Mouse (Mus musculus) brown adipose tissue, adult 24 weeks (tissue): Measurements from ENCODE around the gene Col23a1. TPM values are rescaled to one million over a fixed set of nuclear protein-coding genes. Genes with fewer than 3 reads are reported as not detected.
"Not testable (repeated sequence)": the region's sequence is repeated elsewhere in the genome, so short reads cannot be mapped to it uniquely, and the experiment has no call there.

Experiments used
- H3K27ac ChIP-seq: fragments of 200-500 bp; replicated peaks from 2 replicates; pipeline ENCODE4 v1.5.1; 2012; ENCODE audit warnings: low read depth, mild to moderate bottlenecking, low read length
- H3K4me1 ChIP-seq: fragments of 200-500 bp; 2 replicates; pipeline ENCODE4 v1.6.1; 2012; ENCODE audit warnings: low read length, mixed read lengths; ENCODE audit not compliant: control insufficient read depth, insufficient read depth, insufficient read length
- H3K4me3 ChIP-seq: fragments of 200-500 bp; 2 replicates; pipeline ENCODE4 v1.5.1; 2012; ENCODE audit warnings: low read depth, mild to moderate bottlenecking, low read length, moderate library complexity; ENCODE audit not compliant: insufficient read depth
- polyA plus RNA-seq: library from polyadenylated mRNA; stranded (reverse); fragments of >200 nt; gene quantifications from 2 replicates; pipeline ENCODE4 v1.2.4, GENCODE M21; 2012; ENCODE audit not compliant: missing spikeins, insufficient read depth, insufficient read length

Gene Col23a1
- polyA plus RNA-seq, 1 experiment = 2.3 TPM

- peaks cover 2% of the 10 kb centered on the region for H3K4me1 ChIP-seq
- H3K27ac ChIP-seq = peak within 1 kb of the TSS; percentile 5; the same call in 1 of the 2 replicates
- peak within 1 kb of the TSS; percentile 75 for H3K4me3 ChIP-seq
These were observed 329.8 kb downstream of the Col23a1 start, which contains the start of gene Nhp2 for GRCm38 (mm10) chr11:51619409-51620060. Gene Nhp2, plus strand, starts transcription at chr11:51619735.

DNA sequence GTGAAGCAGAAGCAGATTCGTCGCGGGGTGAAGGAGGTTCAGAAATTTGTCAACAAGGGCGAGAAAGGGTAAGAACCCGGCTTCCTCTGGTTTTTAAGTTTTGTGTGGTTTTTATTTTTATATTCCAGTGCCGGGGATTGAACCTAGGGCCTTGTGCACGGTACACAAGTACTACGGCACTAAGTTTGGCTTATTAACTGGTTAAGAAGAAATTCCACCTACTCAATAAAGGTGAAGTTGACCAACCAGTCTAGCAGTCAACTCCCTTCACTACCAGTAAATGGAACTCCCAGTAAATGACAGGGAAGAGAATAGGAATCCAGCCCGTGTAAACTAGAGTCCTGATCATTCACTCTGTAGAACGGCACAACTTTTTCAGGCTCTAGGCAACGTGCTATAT lies 330.4 kb downstream of the Col23a1 start:
- Histone ChIP-seq H3K4me3 (peak overlapping the region; percentile 75), H3K27ac (no peak overlapping the region), H3K4me1 (peaks cover 2% of the 10 kb centered on the region; the same call in 1 of the 2 replicates)

DNA sequence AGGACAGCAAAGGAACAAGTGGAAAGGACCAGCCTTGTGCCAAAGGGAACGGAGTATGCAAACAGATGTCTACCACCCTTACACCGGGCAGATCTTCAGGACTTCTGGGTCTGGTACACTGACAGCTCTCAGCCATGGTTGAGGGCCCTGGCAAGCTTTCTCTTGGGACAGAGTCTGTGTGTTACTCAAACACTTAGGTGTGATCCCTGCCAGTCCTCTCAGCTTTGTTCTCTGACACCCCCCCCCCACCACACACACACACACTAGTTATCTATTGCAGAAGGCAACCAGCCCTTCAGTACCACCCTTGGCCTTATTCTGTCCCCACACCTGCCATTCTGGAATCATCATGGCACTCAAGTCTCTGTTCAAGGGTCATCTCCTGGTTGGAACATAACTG lies 332.1 kb downstream of the Col23a1 start:
- no peak overlapping the region for H3K27ac ChIP-seq

GRCm38 (mm10) chr11:51622971-51623491 lies 333.3 kb downstream of the Col23a1 start:
- no peak overlapping the region for H3K27ac ChIP-seq
- H3K4me1 ChIP-seq = peaks cover 2% of the 10 kb centered on the region; the same call in 1 of the 2 replicates
- no peak overlapping the region for H3K4me3 ChIP-seq

More for the DNA sequence above, 332.1 kb downstream of the Col23a1 start:
- peaks cover 2% of the 10 kb centered on the region; the same call in 1 of the 2 replicates for H3K4me1 ChIP-seq
- H3K4me3 ChIP-seq = no peak overlapping the region

DNA sequence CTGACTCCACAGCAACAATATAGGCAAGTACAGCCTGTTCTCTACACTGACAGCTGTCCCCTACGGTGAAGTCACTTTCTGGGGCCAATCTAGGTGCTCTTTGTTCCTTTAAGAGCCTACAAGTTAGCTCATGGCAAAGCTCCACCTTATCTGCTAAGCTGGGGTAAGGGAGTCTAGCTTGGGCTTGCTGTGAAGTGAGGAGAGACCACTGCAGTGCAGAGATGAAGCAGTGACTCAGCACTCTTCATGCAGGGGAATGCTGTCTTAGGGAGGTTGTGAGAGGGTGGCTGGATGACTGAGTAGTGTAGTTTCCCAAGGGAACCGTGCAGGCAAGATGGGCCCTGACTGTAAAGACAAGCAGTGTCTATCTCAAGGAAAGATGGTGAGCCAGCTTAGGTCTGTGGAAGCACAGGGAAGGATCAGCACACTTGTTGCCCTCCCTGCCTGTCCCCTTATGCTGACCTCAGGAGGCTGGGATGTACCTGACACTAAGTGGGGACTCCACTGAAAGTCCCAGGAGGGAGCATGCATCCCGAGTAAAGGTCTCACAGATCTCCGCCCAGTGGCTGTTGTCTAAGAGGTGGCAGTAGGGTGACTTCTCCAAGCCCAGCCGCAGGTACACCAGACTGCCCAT lies 335.6 kb downstream of the Col23a1 start:
- Histone ChIP-seq H3K4me3 (no peak overlapping the region), H3K27ac (no peak overlapping the region), H3K4me1 (no peaks in the 10 kb centered on the region)

DNA sequence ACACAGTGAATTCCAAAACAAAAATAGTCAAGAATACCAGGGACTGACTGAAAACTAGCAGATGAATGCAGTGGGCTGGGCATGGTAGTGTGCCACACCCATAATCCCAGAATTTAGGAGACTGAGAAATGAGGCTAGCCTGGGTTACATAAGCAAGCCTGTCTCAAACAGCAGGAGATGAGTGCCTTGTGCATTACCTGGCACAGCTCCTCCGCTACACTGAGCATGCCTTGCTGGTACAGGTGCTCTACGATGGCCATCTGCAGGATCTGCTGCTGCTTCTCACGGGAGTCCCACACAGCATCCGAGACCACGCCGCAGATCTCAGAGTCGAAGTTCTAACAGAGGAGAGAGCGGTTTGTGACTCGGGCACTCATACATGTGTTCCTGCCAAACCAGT lies 337.7 kb downstream of the Col23a1 start:
- Histone ChIP-seq H3K27ac (no peak overlapping the region), H3K4me1 (peaks cover 5% of the 10 kb centered on the region), H3K4me3 (no peak overlapping the region)

DNA sequence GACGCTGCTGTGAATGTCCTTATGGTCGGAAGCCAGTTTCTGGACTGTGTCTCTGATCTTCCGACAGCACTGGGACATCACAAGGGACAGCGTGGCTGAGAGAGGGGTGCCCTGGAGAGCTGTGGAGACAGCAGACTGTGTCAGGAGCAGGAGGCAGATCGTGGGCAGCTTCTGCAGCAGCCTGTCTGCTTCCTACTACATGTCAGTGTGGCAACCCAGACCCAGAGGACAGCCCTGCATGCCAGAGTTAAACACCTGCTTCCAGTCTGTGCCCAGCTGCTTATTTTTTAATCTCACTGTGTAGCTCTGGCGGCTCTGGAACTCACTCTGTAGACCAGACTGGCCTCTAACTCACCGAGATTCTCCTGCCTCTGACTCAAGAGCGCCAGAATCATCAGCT lies 338.2 kb downstream of the Col23a1 start:
- Histone ChIP-seq H3K27ac (no peak overlapping the region), H3K4me1 (peaks cover 8% of the 10 kb centered on the region), H3K4me3 (no peak overlapping the region)

DNA sequence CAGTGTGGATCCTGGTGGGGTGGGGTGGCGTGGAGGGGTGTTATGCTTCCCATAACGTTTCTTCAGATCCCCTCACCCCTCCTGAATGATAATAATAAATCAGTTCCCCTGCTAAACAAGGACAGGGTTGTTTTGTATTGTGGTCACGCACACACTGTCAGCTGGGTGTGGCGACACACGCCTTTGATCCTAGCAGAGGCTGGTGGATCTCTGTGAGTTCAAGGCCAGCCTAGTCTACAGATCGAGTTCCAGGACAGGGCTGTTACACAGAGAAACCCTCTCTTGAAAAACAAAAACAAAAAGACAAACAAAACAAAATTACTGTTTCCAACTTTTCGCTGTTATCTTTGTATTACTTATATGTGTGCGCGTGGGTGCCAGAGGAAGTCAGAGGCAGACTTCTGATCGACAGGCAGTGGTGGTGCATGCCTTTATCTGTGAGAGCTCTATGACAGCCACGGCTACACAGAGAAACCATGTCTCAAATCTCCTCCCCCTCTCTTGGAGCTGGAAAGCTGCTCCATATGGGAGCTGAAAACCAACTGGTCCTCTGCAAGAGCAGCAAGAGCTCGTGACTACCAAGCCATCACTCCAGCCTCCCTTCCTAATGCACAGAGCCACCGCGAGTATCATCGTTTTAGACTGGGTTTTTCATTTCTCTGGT lies 340.1 kb downstream of the Col23a1 start:
- Histone ChIP-seq H3K4me1 (peaks cover 9% of the 10 kb centered on the region), H3K4me3 (no peak overlapping the region), H3K27ac (no peak overlapping the region)

DNA sequence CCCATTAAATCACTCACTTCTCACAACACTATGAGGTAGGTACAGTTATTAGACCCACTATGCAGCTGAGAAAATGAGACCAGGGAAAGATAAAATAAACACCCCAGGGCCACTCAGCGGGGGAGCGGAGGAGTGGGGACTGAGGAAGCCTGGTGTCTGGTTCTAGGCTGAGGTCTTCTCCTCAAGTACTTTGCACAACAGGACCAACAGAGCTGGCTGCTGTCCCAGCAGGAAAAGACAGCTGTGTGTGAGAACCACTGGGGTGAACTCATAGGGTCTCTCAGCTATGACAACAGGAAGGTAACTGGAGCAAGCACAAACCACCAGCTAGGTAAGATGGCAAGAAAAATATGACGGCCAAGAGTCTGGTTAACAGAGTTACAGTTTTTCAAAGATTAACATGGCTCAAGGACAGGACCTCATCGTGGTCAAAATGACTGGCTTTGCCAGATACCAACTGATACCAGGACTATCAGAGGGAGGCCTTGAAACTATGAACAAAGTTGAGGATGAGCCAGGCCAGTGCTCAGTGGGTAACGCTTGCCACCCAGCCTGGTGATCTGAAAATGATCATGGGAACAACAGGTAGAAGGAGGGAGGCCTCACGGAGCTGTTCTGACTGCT lies 342.5 kb downstream of the Col23a1 start:
- H3K27ac ChIP-seq = peak overlapping the region; percentile 34
- H3K4me1 ChIP-seq = peaks cover 9% of the 10 kb centered on the region
- no peak overlapping the region for H3K4me3 ChIP-seq

DNA sequence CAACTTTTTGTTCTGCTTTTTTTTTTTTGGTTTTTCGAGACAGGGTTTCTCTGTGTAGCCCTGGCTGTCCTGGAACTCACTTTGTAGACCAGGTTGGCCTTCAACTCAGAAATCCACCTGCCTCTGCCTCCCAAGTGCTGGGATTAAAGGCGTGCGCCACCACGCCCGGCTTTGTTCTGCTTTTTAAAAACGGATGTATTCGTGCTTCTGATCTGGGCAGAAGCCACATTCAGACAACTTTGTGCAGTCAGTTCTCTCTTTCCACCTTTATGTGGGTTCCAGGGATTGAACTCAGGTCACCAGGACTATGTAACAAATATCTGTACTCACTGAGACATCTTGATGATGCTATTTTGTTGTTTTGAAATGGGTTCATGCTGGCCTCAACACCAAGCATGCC lies 343.5 kb downstream of the Col23a1 start:
- H3K4me1 ChIP-seq = peaks cover 12% of the 10 kb centered on the region
- not testable (repeated sequence) for H3K27ac ChIP-seq, H3K4me3 ChIP-seq

Other genes with a start within 250 kb of the Col23a1 start
- gene Olfr1375, start 241.8 kb upstream of the Col23a1 start, polyA plus RNA-seq = not detected in 2 replicates
- 1.6 and 2.6 TPM in 2 replicates for gene Zfp354a, start 230.7 kb upstream of the Col23a1 start, polyA plus RNA-seq
- not detected in 2 replicates for gene Gm12569, start 69.4 kb upstream of the Col23a1 start, polyA plus RNA-seq
- 27.7 and 40.0 TPM in 2 replicates for gene Clk4, start 28.2 kb upstream of the Col23a1 start, polyA plus RNA-seq
- 3.0 and 3.2 TPM in 2 replicates for gene BC049762, start 26.9 kb upstream of the Col23a1 start, polyA plus RNA-seq